Mouse (Mus musculus) limb, embryonic 12.5 days (tissue): Measurements from ENCODE around the gene Arfip1. TPM values are rescaled to one million over a fixed set of nuclear protein-coding genes. Genes with fewer than 3 reads are reported as not detected.

Experiments used
- ATAC-seq: fragments of 200-750 bp; cut with Nextera tagmentation; 2 replicates; pipeline ENCODE4 v1.8.0; 2017; ENCODE audit warnings: low read depth, moderate TSS enrichment; ENCODE audit not compliant: insufficient number of reproducible peaks, insufficient read depth, low FRiP score, low TSS enrichment
- H3K27ac ChIP-seq: fragments of 300-500 bp; sonication (generic); 2 replicates; pipeline ENCODE4 v1.5.1; 2016; ENCODE audit warnings: mild to moderate bottlenecking, moderate library complexity
- H3K27me3 ChIP-seq: fragments of 300-500 bp; sonication (generic); 2 replicates; pipeline ENCODE4 v1.6.1; 2016; ENCODE audit warnings: mild to moderate bottlenecking, moderate library complexity
- H3K36me3 ChIP-seq: fragments of 300-500 bp; sonication (generic); 2 replicates; pipeline ENCODE4 v1.6.1; 2016; ENCODE audit warnings: mild to moderate bottlenecking, moderate library complexity
- H3K4me1 ChIP-seq: fragments of 300-500 bp; sonication (generic); replicated peaks from 2 replicates; pipeline ENCODE4 v1.6.1; 2016
- H3K4me2 ChIP-seq: fragments of 300-500 bp; sonication (generic); 2 replicates; pipeline ENCODE4 v1.6.1; 2016; ENCODE audit warnings: mild to moderate bottlenecking, moderate library complexity
- H3K4me3 ChIP-seq: fragments of 300-500 bp; sonication (generic); replicated peaks from 2 replicates; pipeline ENCODE4 v1.5.1; 2016; ENCODE audit warnings: mild to moderate bottlenecking
- H3K9ac ChIP-seq: fragments of 300-500 bp; sonication (generic); replicated peaks from 2 replicates; pipeline ENCODE4 v1.6.1; 2016; ENCODE audit warnings: mild to moderate bottlenecking, moderate library complexity
- H3K9me3 ChIP-seq: fragments of 300-500 bp; sonication (generic); 2 replicates; pipeline ENCODE4 v1.6.1; 2016; ENCODE audit warnings: mild to moderate bottlenecking, moderate library complexity
- WGBS: fragments of 180-500 bp; shearing (Covaris S2); methylation state at CpG from one replicate; pipeline ENCODE4 v1.1.7; 2016; 5-methylcytosine and 5-hydroxymethylcytosine counted together
- polyA plus RNA-seq: library from polyadenylated mRNA; unstranded; fragments of >200 nt; fragmentation: Nextera tagmentation; extraction: Ambion mirVana; gene quantifications from 2 replicates; pipeline ENCODE4 v1.2.1, GENCODE M21; 2016

Gene Arfip1
- polyA plus RNA-seq, 1 experiment from 2014 or later = 35.5 TPM

DNA sequence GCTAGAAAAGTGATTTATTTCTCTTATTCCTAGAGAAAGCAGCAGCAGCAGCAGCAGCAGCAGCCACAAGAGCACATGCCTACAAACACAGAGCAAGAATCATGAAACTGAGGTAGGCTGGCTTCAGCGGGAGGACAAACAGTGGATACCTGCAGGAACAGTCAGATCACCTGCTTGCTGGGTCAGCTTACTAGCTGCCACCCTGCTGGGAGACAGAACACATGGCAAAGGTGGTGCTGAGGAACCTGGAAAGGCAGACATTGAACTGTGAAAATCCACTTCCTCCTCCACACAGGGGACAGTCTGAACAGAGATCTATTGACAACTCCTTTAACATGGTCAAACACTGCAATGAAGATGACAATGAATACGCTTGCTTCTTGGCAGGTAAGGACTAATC is 53.4 kb downstream of the Arfip1 start:
- Histone ChIP-seq H3K9me3 (no peaks in the 10 kb centered on the region), H3K27me3 (no peaks in the 10 kb centered on the region), H3K27ac (no peak overlapping the region), H3K4me2 (no peak overlapping the region), H3K4me3 (no peak overlapping the region), H3K36me3 (peaks cover 17% of the 10 kb centered on the region; the same call in 1 of the 2 replicates), H3K4me1 (no peaks in the 10 kb centered on the region), H3K9ac (no peak overlapping the region)
- 77% methylated on average over 2 of the region's 2 CpGs for WGBS
- no peak for ATAC-seq

DNA sequence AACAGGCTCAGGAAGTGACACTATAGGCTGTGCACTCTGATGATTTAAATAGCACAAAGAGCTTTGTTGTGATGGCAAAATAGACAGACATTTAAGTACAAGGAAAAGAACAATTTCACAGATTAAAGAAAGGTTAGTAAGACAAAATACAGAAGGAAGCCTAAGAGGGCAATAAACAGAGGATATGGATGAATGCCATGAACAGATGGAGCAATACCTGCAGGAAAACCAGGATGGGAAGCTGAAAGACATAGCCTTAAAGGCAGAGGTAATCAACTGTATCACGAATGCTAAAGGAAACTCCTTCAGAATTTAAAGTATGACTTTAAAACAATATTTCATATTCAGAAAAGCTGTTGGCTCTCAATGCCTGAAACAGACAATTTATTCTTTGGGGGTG is 57.5 kb downstream of the Arfip1 start:
- Histone ChIP-seq H3K4me3 (no peak overlapping the region), H3K27me3 (no peaks in the 10 kb centered on the region), H3K4me1 (no peaks in the 10 kb centered on the region), H3K36me3 (peaks cover 14% of the 10 kb centered on the region; the same call in 1 of the 2 replicates), H3K9me3 (no peaks in the 10 kb centered on the region), H3K9ac (no peak overlapping the region), H3K4me2 (no peak overlapping the region), H3K27ac (no peak overlapping the region)
- ATAC-seq = no peak
- WGBS = 86% methylated on average over 1 of the region's 1 CpGs

DNA sequence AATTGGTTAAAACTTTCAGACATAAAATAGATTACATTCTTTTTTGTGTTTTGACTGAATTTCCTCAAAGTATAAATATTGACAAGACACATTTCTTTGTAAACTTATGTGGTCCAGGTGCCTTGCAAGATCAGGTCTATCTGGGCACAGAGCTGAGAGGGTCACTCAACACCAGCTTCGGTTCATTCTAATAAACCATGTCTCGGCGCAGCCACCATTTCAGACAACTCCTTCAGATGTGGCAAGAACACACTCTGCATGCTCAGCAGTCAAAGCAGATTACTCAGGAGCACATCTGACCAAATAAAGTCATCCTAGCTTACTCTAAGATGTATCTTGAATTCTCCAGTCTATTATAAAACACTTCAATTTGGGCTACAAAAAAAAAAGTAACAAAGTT is 66.3 kb downstream of the Arfip1 start:
- no peak overlapping the region for H3K27ac ChIP-seq
- 85% methylated on average over 3 of the region's 3 CpGs for WGBS
- H3K9me3 ChIP-seq = no peaks in the 10 kb centered on the region
- H3K36me3 ChIP-seq = peaks cover 5% of the 10 kb centered on the region
- no peak overlapping the region for H3K9ac ChIP-seq
- no peaks in the 10 kb centered on the region for H3K4me1 ChIP-seq
- no peak overlapping the region for H3K4me3 ChIP-seq
- no peak for ATAC-seq
- H3K4me2 ChIP-seq = no peak overlapping the region
- no peaks in the 10 kb centered on the region for H3K27me3 ChIP-seq

DNA sequence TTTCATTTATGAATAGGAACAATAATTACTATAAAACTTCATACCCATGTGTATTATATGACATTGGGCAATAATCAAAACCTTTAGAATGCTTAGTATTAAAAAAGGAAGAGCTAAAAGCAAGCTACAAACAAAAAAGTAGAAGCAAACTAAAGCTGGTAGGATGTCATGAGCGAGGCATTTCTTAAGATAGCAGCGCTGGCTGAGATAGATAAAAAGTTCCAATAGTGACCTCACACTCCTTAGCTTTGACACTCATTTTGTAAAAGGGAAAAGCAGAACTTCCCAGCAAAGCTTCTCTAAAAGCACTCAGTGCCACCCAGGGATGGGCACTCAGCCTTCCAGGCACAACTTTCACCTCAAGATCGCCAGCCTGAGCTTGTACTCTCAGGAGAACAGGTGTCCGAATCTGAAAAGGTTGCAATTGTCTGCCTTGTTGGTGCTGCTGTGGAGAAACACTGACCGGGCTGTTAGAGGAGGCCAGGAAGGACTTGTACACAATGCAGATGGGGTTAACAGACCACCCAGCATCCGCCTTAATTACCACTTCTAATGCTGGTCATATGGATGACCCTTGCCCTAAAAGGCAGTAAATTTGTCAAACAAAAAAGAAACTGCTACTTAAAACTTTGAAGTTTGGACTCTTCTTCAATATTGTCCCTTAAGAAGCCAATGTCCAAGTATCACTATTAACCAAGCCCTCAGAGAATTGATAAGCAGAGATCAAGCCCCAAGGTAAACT is 69.5 kb downstream of the Arfip1 start:
- Histone ChIP-seq H3K9ac (no peak overlapping the region), H3K27me3 (no peaks in the 10 kb centered on the region), H3K36me3 (no peaks in the 10 kb centered on the region), H3K27ac (no peak overlapping the region), H3K4me3 (no peak overlapping the region), H3K9me3 (no peaks in the 10 kb centered on the region), H3K4me2 (no peak overlapping the region), H3K4me1 (no peaks in the 10 kb centered on the region)
- WGBS = 41% methylated on average over 6 of the region's 6 CpGs
- ATAC-seq = no peak

DNA sequence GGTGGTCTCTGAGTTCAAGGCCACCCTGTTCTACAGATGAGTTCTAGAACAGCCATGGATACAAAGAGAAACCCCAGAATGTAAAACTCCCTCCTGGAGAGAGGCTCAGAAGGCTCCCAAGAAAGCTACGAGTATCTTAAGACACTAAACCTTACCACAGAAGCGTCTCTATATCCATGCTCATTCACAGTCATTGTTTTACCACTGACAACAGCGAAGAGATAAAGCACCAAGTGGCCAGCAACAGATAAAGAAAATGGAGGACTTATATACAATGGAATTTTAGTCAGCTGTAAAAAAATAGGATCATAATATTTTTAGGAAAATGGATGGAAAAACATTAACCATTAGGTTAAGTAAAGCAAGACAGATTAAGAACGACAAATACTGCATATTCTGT is 77.2 kb downstream of the Arfip1 start:
- Histone ChIP-seq H3K4me3 (no peak overlapping the region), H3K27ac (no peak overlapping the region), H3K9me3 (no peaks in the 10 kb centered on the region), H3K4me1 (peaks cover 13% of the 10 kb centered on the region), H3K36me3 (peaks cover 9% of the 10 kb centered on the region), H3K4me2 (no peak overlapping the region), H3K9ac (no peak overlapping the region), H3K27me3 (no peaks in the 10 kb centered on the region)
- no peak for ATAC-seq
- WGBS = 91% methylated on average over 4 of the region's 4 CpGs

DNA sequence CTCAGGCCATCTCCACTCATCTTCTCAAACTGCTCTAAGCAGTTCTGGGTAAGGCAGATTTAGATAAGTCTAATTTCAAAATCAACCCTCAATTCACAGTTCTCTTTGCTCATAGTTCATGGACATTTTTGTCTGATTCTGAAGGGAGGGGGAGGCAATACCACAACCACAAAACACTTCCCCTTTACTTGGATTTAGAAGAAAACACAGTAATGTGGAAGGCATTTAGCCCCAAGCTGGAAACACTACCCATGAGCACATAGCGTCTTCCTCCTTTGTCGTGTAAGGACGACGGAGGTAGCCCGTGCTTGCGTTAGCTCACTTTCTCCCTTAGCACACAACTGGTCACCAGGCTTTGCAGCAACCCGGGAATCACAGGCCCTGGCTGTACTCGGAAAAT is 78.1 kb downstream of the Arfip1 start:
- Histone ChIP-seq H3K27ac (no peak overlapping the region), H3K4me2 (no peak overlapping the region), H3K27me3 (no peaks in the 10 kb centered on the region), H3K36me3 (peaks cover 9% of the 10 kb centered on the region), H3K9ac (no peak overlapping the region), H3K4me1 (peaks cover 13% of the 10 kb centered on the region), H3K9me3 (no peaks in the 10 kb centered on the region), H3K4me3 (no peak overlapping the region)
- no peak for ATAC-seq
- WGBS = 91% methylated on average over 8 of the region's 8 CpGs

DNA sequence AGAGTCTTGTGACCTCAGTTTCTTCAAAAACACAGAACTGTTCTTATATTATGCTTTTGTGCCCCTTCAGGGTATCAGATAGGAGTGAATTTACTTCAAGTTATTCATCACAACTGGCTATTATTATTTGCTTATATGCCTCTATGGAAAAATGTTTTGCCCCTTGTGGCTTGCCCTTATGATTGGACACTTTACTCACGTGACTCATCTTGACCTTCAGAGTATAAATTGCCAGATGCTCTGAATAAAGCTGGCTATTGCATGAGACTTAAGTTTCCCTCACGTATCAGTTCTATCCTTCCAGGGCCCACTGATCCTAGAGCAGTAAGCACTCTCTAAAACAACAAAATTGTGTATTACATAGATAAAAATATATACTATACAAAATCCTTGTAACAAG is 80.3 kb downstream of the Arfip1 start:
- Histone ChIP-seq H3K36me3 (peaks cover 13% of the 10 kb centered on the region), H3K4me3 (no peak overlapping the region), H3K27me3 (no peaks in the 10 kb centered on the region), H3K4me2 (no peak overlapping the region), H3K4me1 (peaks cover 13% of the 10 kb centered on the region), H3K9ac (no peak overlapping the region), H3K9me3 (no peaks in the 10 kb centered on the region), H3K27ac (no peak overlapping the region)
- WGBS = 81% methylated on average over 2 of the region's 2 CpGs
- ATAC-seq = no peak

DNA sequence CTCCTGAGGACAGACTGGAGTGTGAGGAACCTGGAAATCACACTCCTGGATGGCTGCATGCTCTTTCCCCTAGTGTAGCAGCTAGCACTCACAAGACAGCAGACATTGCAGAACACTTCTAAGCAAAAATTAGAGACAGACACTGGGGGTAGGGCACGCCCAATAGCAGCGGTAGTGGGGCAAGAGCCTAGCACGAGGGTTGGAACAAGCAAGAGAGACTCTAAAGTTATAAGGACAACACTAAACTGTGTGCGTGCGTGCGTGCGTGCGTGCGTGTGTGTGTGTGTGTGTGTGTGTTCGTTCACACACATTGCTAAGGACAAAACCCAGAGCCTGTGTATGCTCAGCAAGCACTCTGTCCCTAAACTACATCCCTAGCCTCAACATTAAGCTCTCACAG is 81.9 kb downstream of the Arfip1 start:
- Histone ChIP-seq H3K4me2 (no peak overlapping the region), H3K9me3 (no peaks in the 10 kb centered on the region), H3K4me3 (no peak overlapping the region), H3K27ac (no peak overlapping the region), H3K4me1 (peaks cover 13% of the 10 kb centered on the region), H3K36me3 (peaks cover 16% of the 10 kb centered on the region), H3K27me3 (no peaks in the 10 kb centered on the region), H3K9ac (no peak overlapping the region; the same call in 1 of the 2 replicates)
- no peak for ATAC-seq
- 82% methylated on average over 10 of the region's 10 CpGs for WGBS

DNA sequence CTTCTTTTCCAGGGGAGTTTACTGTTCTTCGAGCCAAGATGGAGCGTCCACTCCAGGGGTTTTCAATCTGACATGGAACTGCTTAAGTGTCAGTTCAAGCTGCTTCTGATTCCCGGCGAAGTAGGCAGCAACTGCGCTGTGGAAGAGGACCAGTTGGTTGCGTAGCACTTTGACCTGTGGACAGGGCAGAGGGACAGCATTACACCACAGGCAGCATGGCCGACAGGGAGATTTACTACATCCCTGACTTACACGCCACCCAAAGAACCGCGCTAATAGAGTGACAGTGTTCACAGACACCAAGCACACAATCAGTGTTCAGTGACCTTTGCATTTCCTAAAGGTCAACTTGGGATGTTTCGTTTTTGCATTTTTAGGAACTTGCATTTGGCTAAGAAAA is 84.7 kb downstream of the Arfip1 start:
- H3K9ac ChIP-seq = no peak overlapping the region
- no peak overlapping the region for H3K4me2 ChIP-seq
- peaks cover 7% of the 10 kb centered on the region; the same call in 1 of the 2 replicates for H3K36me3 ChIP-seq
- no peaks in the 10 kb centered on the region for H3K9me3 ChIP-seq
- no peak for ATAC-seq
- no peak overlapping the region for H3K4me3 ChIP-seq
- WGBS = 63% methylated on average over 11 of the region's 11 CpGs
- H3K27me3 ChIP-seq = no peaks in the 10 kb centered on the region
- H3K4me1 ChIP-seq = peaks cover 13% of the 10 kb centered on the region
- no peak overlapping the region for H3K27ac ChIP-seq

DNA sequence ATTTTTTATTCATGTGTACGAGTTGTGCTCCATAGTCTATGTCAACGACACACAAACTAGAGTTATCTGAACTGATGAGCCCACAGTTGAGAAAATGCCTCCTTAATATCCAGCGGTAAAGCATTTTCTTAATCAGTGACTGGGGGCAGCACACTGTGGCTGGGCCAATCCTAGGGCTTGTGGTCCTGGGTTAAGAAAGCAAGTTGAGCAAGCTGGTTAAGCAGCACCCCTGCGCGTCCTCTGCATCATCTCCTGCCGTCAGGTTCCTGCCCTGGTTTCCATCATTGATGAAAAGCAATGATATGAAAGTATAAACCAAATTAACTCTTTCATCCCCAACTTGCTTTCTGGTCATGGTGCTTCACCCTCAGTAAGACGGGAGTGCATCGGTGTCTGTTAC is 89.8 kb downstream of the Arfip1 start:
- no peaks in the 10 kb centered on the region for H3K27me3 ChIP-seq
- H3K4me3 ChIP-seq = no peak overlapping the region
- WGBS = 93% methylated on average over 8 of the region's 8 CpGs
- no peak overlapping the region for H3K4me2 ChIP-seq
- no peaks in the 10 kb centered on the region for H3K4me1 ChIP-seq
- no peaks in the 10 kb centered on the region for H3K9me3 ChIP-seq
- peaks cover 6% of the 10 kb centered on the region; the same call in 1 of the 2 replicates for H3K36me3 ChIP-seq
- H3K27ac ChIP-seq = no peak overlapping the region
- no peak for ATAC-seq
- H3K9ac ChIP-seq = no peak overlapping the region

DNA sequence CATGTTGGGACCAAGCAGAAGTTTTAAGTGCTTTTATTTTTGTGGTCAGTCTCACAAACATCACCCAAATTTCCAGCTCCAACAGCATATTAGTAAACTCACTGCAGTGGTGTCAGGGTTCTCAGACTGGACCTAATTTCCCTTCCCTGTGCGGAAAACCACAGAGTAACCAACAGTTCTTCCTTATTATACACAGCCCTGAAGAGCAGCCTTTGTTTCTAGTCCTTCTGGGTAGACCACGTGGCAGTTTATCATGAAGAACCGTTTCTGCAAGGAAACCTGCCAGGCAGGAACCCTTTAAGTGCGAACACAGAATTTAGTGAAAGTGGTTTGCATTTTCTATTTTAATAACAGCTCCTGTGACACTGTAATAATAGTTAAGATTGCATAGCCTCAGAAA is 90.3 kb downstream of the Arfip1 start:
- 80% methylated on average over 4 of the region's 4 CpGs for WGBS
- Histone ChIP-seq H3K4me1 (0 out of 2 replicates have a peak, but pooled peaks cover 3% of the 10 kb centered on the region), H3K27ac (no peak overlapping the region), H3K4me2 (no peak overlapping the region), H3K9ac (no peak overlapping the region), H3K9me3 (no peaks in the 10 kb centered on the region), H3K27me3 (no peaks in the 10 kb centered on the region), H3K4me3 (no peak overlapping the region), H3K36me3 (peaks cover 4% of the 10 kb centered on the region; the same call in 1 of the 2 replicates)
- no peak for ATAC-seq

DNA sequence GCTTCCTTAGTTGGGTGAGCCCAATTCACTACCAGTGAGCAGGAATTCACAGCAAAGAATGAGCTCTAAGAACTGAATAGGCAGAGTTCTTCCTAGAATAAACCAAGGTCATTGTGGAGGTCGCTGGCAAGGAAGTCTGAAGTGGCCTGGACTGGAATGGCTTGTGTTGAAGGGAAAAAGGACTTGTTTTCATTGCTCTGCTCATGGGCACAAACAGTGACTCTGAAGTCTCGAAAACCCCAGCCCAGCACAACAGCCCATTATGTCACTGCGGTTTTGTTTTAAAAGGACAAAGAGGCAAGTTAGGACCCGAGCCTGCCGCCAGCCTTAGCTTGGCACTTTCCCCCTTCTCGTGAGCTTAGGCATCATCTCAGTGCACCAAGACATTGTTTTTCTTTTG is 93.7 kb downstream of the Arfip1 start:
- H3K4me1 ChIP-seq = peaks cover 10% of the 10 kb centered on the region; the same call in 1 of the 2 replicates
- WGBS = 76% methylated on average over 6 of the region's 6 CpGs
- H3K9me3 ChIP-seq = no peaks in the 10 kb centered on the region
- H3K27me3 ChIP-seq = 0 out of 2 replicates have a peak, but pooled peaks cover under 1% of the 10 kb centered on the region
- H3K9ac ChIP-seq = no peak overlapping the region
- H3K27ac ChIP-seq = no peak overlapping the region
- no peak overlapping the region for H3K4me3 ChIP-seq
- H3K36me3 ChIP-seq = no peaks in the 10 kb centered on the region; the same call in 1 of the 2 replicates
- no peak overlapping the region for H3K4me2 ChIP-seq
- ATAC-seq = no peak
